Mouse (Mus musculus): Measurements from ENCODE around the gene Tmem274. TPM values are rescaled to one million over a fixed set of nuclear protein-coding genes. Genes with fewer than 3 reads are reported as not detected.
A peak's percentile ranks its signal among the peaks of the same experiment; 100 is the strongest.

Tmem274 gene
- total and polyA plus RNA-seq, 3 experiments: not detected

GRCm38 (mm10) chr4:149512072-149512471 is 34.9 kb downstream of the Tmem274 start:
- Histone ChIP-seq H3K27me3 (ENCODE audit: insufficient read depth, low read length) (0 out of 2 replicates have a peak, but pooled peaks cover 3% of the 10 kb centered on the region), H3K9me3 (replicated peaks) (no peaks in the 10 kb centered on the region), H3K4me3 (ENCODE audit: low read depth, low read length) (no peak overlapping the region), H3K36me3 (replicated peaks) (no peaks in the 10 kb centered on the region), H3K4me1 (ENCODE audit: insufficient read depth, low read depth, low read length) (no peaks in the 10 kb centered on the region)
- no peak for DNase-seq (ENCODE audit: low spot score)
- no peak for ATAC-seq (ENCODE audit: extremely low read depth, insufficient number of reproducible peaks, low FRiP score, poor library complexity, severe bottlenecking)
- TF ChIP-seq GATA1 (IDR thresholded peaks at IDR 0.05; ENCODE audit: borderline replicate concordance, low read length) (no peak), CTCF (IDR thresholded peaks at IDR 0.05; ENCODE audit: low read depth, low read length) (no peak)

DNA sequence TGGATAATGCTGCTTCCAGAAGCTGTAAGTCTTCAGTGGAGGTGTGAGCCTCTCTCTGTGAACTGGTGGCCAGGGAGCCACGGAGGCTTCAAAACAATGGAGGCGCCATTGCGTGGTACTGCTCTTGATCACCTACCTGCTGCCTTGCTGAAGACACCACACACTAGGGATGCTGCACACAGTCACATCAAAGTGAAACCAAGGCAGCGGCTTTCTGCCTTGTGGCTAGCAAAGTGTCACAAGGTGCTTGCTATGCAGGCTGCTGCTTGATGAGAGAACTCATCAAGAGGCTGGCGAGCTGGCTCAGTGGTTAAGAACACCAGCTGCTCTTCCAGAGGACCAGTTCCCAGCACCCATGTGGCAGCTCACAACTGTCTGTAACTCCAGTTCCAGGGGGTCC is 38.5 kb downstream of the Tmem274 start:
- DNase-seq (ENCODE audit: low spot score) (no peak), ATAC-seq (ENCODE audit: extremely low read depth, insufficient number of reproducible peaks, low FRiP score, poor library complexity, severe bottlenecking) (no peak)
- Histone ChIP-seq H3K9me3 (replicated peaks) (no peaks in the 10 kb centered on the region), H3K36me3 (replicated peaks) (no peaks in the 10 kb centered on the region), H3K4me1 (ENCODE audit: insufficient read depth, low read depth, low read length) (peaks cover 7% of the 10 kb centered on the region), H3K27me3 (ENCODE audit: insufficient read depth, low read length) (peaks cover 14% of the 10 kb centered on the region; the same call in 1 of the 2 replicates), H3K4me3 (ENCODE audit: low read depth, low read length) (no peak overlapping the region)
- TF ChIP-seq GATA1 (IDR thresholded peaks at IDR 0.05; ENCODE audit: borderline replicate concordance, low read length): no peak
- TF ChIP-seq GATA2 (IDR thresholded peaks at IDR 0.05; ENCODE audit: borderline replicate concordance, low read depth, low read length): no peak
- no peak for TF ChIP-seq TAL1 (conservative IDR thresholded peaks at IDR 0.05; ENCODE audit: low read depth, low read length)
- no peak for TF ChIP-seq POLR2AphosphoS5 (IDR thresholded peaks at IDR 0.05; ENCODE audit: insufficient replicate concordance, low read depth, low read length)
- no peak for TF ChIP-seq CTCF (IDR thresholded peaks at IDR 0.05; ENCODE audit: low read depth, low read length)

GRCm38 (mm10) chr4:149517868-149518340 is 40.7 kb downstream of the Tmem274 start, which contains the start of gene Ctnnbip1:
Gene Ctnnbip1 (plus strand): TSS chr4:149518236.
- Histone ChIP-seq H3K27me3 (ENCODE audit: insufficient read depth, low read length) (peaks cover 25% of the 10 kb centered on the region), H3K9me3 (replicated peaks) (no peaks in the 10 kb centered on the region), H3K4me3 (ENCODE audit: low read depth, low read length) (peak within 1 kb of the TSS; percentile 70), H3K4me1 (ENCODE audit: insufficient read depth, low read depth, low read length) (peaks cover 7% of the 10 kb centered on the region), H3K36me3 (replicated peaks) (no peaks in the 10 kb centered on the region)
- TF ChIP-seq TAL1 (conservative IDR thresholded peaks at IDR 0.05; ENCODE audit: low read depth, low read length) (no peak), GATA2 (IDR thresholded peaks at IDR 0.05; ENCODE audit: borderline replicate concordance, low read depth, low read length) (no peak), CTCF (IDR thresholded peaks at IDR 0.05; ENCODE audit: low read depth, low read length) (no peak), POLR2AphosphoS5 (IDR thresholded peaks at IDR 0.05; ENCODE audit: insufficient replicate concordance, low read depth, low read length) (no peak), GATA1 (IDR thresholded peaks at IDR 0.05; ENCODE audit: borderline replicate concordance, low read length) (no peak)
- peak; percentile 84 for DNase-seq (ENCODE audit: low spot score)
- peak; percentile 94 for ATAC-seq (ENCODE audit: extremely low read depth, insufficient number of reproducible peaks, low FRiP score, poor library complexity, severe bottlenecking)

DNA sequence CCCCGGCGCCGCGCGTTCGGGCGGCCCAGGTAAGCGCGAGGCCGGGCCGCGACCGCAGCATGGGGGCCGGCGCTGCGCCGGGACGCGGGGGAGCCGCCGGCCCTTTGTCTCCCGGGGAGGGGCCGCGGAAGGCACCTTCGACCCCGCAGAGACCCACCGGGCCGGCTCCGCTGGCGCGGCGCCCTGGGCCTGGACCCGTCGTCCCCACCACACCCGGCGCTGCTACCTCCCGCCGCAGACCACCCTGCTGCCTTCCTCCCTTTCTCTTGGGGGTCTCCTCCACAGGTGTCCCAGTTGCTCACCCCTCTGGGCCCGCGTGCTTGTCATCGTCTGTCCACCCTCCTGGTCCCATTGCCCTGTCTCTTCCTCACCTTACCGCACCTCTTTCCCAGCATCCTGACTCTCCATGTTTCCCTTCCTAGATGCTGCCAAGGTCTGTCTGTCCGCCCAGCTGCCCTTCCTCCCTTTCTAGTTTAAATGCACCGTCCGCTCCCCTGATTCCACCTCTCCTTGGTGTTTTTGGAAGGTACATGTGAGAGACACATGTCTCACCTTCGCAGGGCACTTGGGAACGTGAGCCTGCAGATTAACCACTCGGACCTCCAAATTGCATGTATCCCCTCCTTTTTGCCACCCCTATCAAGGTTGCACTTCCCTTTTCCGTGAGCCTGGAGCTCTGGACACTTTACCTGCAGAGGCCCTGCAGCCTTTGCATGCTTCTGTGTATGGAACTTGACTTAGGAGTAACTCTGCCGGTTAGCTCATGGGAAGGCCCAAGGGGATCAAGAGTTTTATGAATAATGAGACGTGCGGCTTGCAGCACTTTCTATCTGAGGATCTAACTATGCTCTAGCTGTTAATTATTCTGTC is 41.4 kb downstream of the Tmem274 start:
- no peaks in the 10 kb centered on the region for H3K9me3 ChIP-seq (replicated peaks)

GRCm38 (mm10) chr4:149521258-149521657 is 44.1 kb downstream of the Tmem274 start:
- Histone ChIP-seq H3K36me3 (replicated peaks) (no peaks in the 10 kb centered on the region), H3K4me3 (ENCODE audit: low read depth, low read length) (no peak overlapping the region), H3K4me1 (ENCODE audit: insufficient read depth, low read depth, low read length) (peaks cover 7% of the 10 kb centered on the region), H3K27me3 (ENCODE audit: insufficient read depth, low read length) (peaks cover 37% of the 10 kb centered on the region), H3K9me3 (replicated peaks) (no peaks in the 10 kb centered on the region)
- DNase-seq (ENCODE audit: low spot score) (no peak), ATAC-seq (ENCODE audit: extremely low read depth, insufficient number of reproducible peaks, low FRiP score, poor library complexity, severe bottlenecking) (no peak)
- TF ChIP-seq CTCF (IDR thresholded peaks at IDR 0.05; ENCODE audit: low read depth, low read length) (no peak), GATA1 (IDR thresholded peaks at IDR 0.05; ENCODE audit: borderline replicate concordance, low read length) (no peak), POLR2AphosphoS5 (IDR thresholded peaks at IDR 0.05; ENCODE audit: insufficient replicate concordance, low read depth, low read length) (no peak), GATA2 (IDR thresholded peaks at IDR 0.05; ENCODE audit: borderline replicate concordance, low read depth, low read length) (no peak), TAL1 (conservative IDR thresholded peaks at IDR 0.05; ENCODE audit: low read depth, low read length) (no peak)

More for the DNA sequence above, 41.4 kb downstream of the Tmem274 start:
- DNase-seq (ENCODE audit: low spot score): no peak
- ATAC-seq (ENCODE audit: extremely low read depth, insufficient number of reproducible peaks, low FRiP score, poor library complexity, severe bottlenecking): no peak
- Histone ChIP-seq H3K36me3 (replicated peaks) (no peaks in the 10 kb centered on the region), H3K27me3 (ENCODE audit: insufficient read depth, low read length) (peaks cover 30% of the 10 kb centered on the region), H3K4me1 (ENCODE audit: insufficient read depth, low read depth, low read length) (peaks cover 7% of the 10 kb centered on the region), H3K4me3 (ENCODE audit: low read depth, low read length) (peak overlapping the region; percentile 70)
- TF ChIP-seq POLR2AphosphoS5 (IDR thresholded peaks at IDR 0.05; ENCODE audit: insufficient replicate concordance, low read depth, low read length): no peak
- no peak for TF ChIP-seq GATA1 (IDR thresholded peaks at IDR 0.05; ENCODE audit: borderline replicate concordance, low read length)
- TF ChIP-seq CTCF (IDR thresholded peaks at IDR 0.05; ENCODE audit: low read depth, low read length): no peak
- no peak for TF ChIP-seq TAL1 (conservative IDR thresholded peaks at IDR 0.05; ENCODE audit: low read depth, low read length)
- no peak for TF ChIP-seq GATA2 (IDR thresholded peaks at IDR 0.05; ENCODE audit: borderline replicate concordance, low read depth, low read length)

DNA sequence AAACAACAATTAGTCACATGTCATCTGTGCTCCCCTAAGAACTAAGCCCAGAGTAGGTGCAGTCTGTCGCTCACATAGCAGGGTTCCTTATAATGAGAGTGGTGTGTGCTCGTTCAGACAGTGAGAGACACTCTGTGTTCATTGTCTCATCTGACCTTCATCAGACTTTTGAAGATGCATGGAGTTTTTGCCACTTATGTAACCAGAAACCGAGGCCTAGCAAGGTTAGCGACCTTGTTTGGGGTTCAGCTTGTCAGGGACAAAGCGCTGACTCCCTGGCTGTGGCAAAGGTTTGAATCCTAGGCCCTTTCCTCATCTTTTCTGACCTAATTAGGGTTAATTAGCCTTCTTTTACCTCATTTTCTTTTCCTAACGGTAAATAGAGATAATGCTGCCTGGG is 46.8 kb downstream of the Tmem274 start:
- Histone ChIP-seq H3K9me3 (replicated peaks) (no peaks in the 10 kb centered on the region), H3K36me3 (replicated peaks) (no peaks in the 10 kb centered on the region), H3K4me1 (ENCODE audit: insufficient read depth, low read depth, low read length) (no peaks in the 10 kb centered on the region), H3K4me3 (ENCODE audit: low read depth, low read length) (no peak overlapping the region), H3K27me3 (ENCODE audit: insufficient read depth, low read length) (peaks cover 33% of the 10 kb centered on the region)
- DNase-seq (ENCODE audit: low spot score): no peak
- ATAC-seq (ENCODE audit: extremely low read depth, insufficient number of reproducible peaks, low FRiP score, poor library complexity, severe bottlenecking): no peak
- TF ChIP-seq GATA2 (IDR thresholded peaks at IDR 0.05; ENCODE audit: borderline replicate concordance, low read depth, low read length): no peak
- TF ChIP-seq CTCF (IDR thresholded peaks at IDR 0.05; ENCODE audit: low read depth, low read length): no peak
- no peak for TF ChIP-seq POLR2AphosphoS5 (IDR thresholded peaks at IDR 0.05; ENCODE audit: insufficient replicate concordance, low read depth, low read length)
- TF ChIP-seq GATA1 (IDR thresholded peaks at IDR 0.05; ENCODE audit: borderline replicate concordance, low read length): no peak
- no peak for TF ChIP-seq TAL1 (conservative IDR thresholded peaks at IDR 0.05; ENCODE audit: low read depth, low read length)
